Mouse (Mus musculus) spleen, postnatal 0 days (tissue): ENCODE measurements around the gene Rabep1. TPM values are rescaled to one million over a fixed set of nuclear protein-coding genes. Genes with fewer than 3 reads are reported as not detected.

ENCODE experiments used
- polyA plus RNA-seq: library from polyadenylated mRNA; unstranded; fragments of >200 nt; fragmentation: Nextera tagmentation; extraction: Ambion mirVana; gene quantifications from 2 replicates; pipeline ENCODE4 v1.2.1, GENCODE M21; 2015

Rabep1 gene
- 19.5 and 21.2 TPM in 2 replicates for polyA plus RNA-seq

GRCm38 (mm10) chr11:70844559-70845456 lies at the start of gene Rabep1:
Gene Rabep1, plus strand, starts transcription at chr11:70844778.

GRCm38 (mm10) chr11:70812365-70812764 lies 32.2 kb upstream of the Rabep1 start, which contains the start of gene Scimp:
Gene Scimp, minus strand, starts transcription at chr11:70812586.

GRCm38 (mm10) chr11:70969821-70970559 lies 125.4 kb downstream of the Rabep1 start, which contains the start of the genes Nup88 and Rpain:
Gene Nup88, minus strand, starts transcription at chr11:70969973.
Gene Rpain, plus strand, starts transcription at chr11:70970213.

GRCm38 (mm10) chr11:70982557-70983228 lies 138.1 kb downstream of the Rabep1 start, which contains the start of gene C1qbp:
Gene C1qbp, minus strand, starts transcription at chr11:70983026.

Other genes starting within 250 kb of the Rabep1 start
- not detected in 2 replicates for gene 4930544D05Rik, start 228.9 kb upstream of the Rabep1 start, polyA plus RNA-seq
- gene Chrne, start 225.6 kb upstream of the Rabep1 start, polyA plus RNA-seq = 0.11 TPM in 1 of 2 replicates, not detected in the other
- gene Gp1ba, start 205.7 kb upstream of the Rabep1 start, polyA plus RNA-seq = 1.7 and 2.1 TPM in 2 replicates
- gene Rnf167, start 197.5 kb upstream of the Rabep1 start, polyA plus RNA-seq = 104 and 120 TPM in 2 replicates
- gene Slc25a11, start 197.3 kb upstream of the Rabep1 start, polyA plus RNA-seq = 67.1 and 73.0 TPM in 2 replicates
- 1,259 and 1,332 TPM in 2 replicates for gene Pfn1, start 190.1 kb upstream of the Rabep1 start, polyA plus RNA-seq
- 5.8 and 7.9 TPM in 2 replicates for gene Eno3, start 187.6 kb upstream of the Rabep1 start, polyA plus RNA-seq
- 56.2 and 64.6 TPM in 2 replicates for gene Spag7, start 175.4 kb upstream of the Rabep1 start, polyA plus RNA-seq
- gene Camta2, start 156.7 kb upstream of the Rabep1 start, polyA plus RNA-seq = 5.4 and 6.6 TPM in 2 replicates
- gene Inca1, start 144.6 kb upstream of the Rabep1 start, polyA plus RNA-seq = 0.68 and 0.70 TPM in 2 replicates
- 1.3 and 1.6 TPM in 2 replicates for gene Kif1c, start 144.2 kb upstream of the Rabep1 start, polyA plus RNA-seq
- 2.2 and 2.8 TPM in 2 replicates for gene Zfp3, start 80.6 kb upstream of the Rabep1 start, polyA plus RNA-seq
- gene Scimp, start 32.2 kb upstream of the Rabep1 start, polyA plus RNA-seq = 0.52 and 1.1 TPM in 2 replicates
- gene Nup88, start 125.2 kb downstream of the Rabep1 start, polyA plus RNA-seq = 61.6 and 62.9 TPM in 2 replicates
- gene Rpain, start 125.4 kb downstream of the Rabep1 start, polyA plus RNA-seq = 133 and 138 TPM in 2 replicates
- 226 and 246 TPM in 2 replicates for gene C1qbp, start 138.2 kb downstream of the Rabep1 start, polyA plus RNA-seq
- 6.7 and 6.9 TPM in 2 replicates for gene Dhx33, start 159.7 kb downstream of the Rabep1 start, polyA plus RNA-seq
- gene Mis12, start 174.8 kb downstream of the Rabep1 start, polyA plus RNA-seq = 20.0 and 23.0 TPM in 2 replicates
- 30.7 and 32.5 TPM in 2 replicates for gene Derl2, start 175.1 kb downstream of the Rabep1 start, polyA plus RNA-seq
- 6.7 and 11.4 TPM in 2 replicates for gene 6330403K07Rik, start 188.7 kb downstream of the Rabep1 start, polyA plus RNA-seq